Mouse (Mus musculus) E14TG2a.4 (cell line): ENCODE results near the gene Arfgap2.

Experiments used
- H3K27me3 ChIP-seq: 2 replicates; pipeline ENCODE4 v1.6.1; 2014; ENCODE audit warnings: low read length, control low read depth; ENCODE audit not compliant: insufficient read depth
- H3K36me3 ChIP-seq: 2 replicates; pipeline ENCODE4 v1.6.1; 2014; ENCODE audit warnings: low read length, control low read depth; ENCODE audit not compliant: insufficient read depth
- H3K4me1 ChIP-seq: replicated peaks from 2 replicates; pipeline ENCODE4 v1.6.1; 2014; ENCODE audit warnings: low read depth, low read length, control low read depth
- H3K4me3 ChIP-seq: replicated peaks from 2 replicates; pipeline ENCODE4 v1.5.1; 2014; ENCODE audit warnings: mild to moderate bottlenecking, low read length
- H3K9me3 ChIP-seq: 2 replicates; pipeline ENCODE4 v1.6.1; 2014; ENCODE audit warnings: low read length, control low read depth
- CTCF ChIP-seq: conservative IDR thresholded peaks from 2 replicates; pipeline ENCODE4 v1.5.1; 2014; ENCODE audit warnings: low read length
- NANOG ChIP-seq: IDR thresholded peaks from 2 replicates; pipeline ENCODE4 v1.6.1; 2014; ENCODE audit warnings: borderline replicate concordance, low read length, mixed read lengths
- POU5F1 ChIP-seq: IDR thresholded peaks from 2 replicates; pipeline ENCODE4 v1.6.1; 2014; ENCODE audit warnings: low read length, borderline replicate concordance

Arfgap2 gene

GRCm38 (mm10) chr2:91278749-91279371 lies 14.1 kb downstream of the Arfgap2 start:
- H3K4me3 ChIP-seq = no peak overlapping the region
- no peaks in the 10 kb centered on the region for H3K27me3 ChIP-seq
- H3K4me1 ChIP-seq = peaks cover 23% of the 10 kb centered on the region
- H3K36me3 ChIP-seq = peaks cover 46% of the 10 kb centered on the region
- H3K9me3 ChIP-seq = no peaks in the 10 kb centered on the region
- TF ChIP-seq NANOG (no peak), CTCF (peak; percentile 27)

- Histone ChIP-seq H3K9me3 (no peaks in the 10 kb centered on the region), H3K4me1 (peaks cover 23% of the 10 kb centered on the region), H3K36me3 (peaks cover 41% of the 10 kb centered on the region), H3K27me3 (no peaks in the 10 kb centered on the region), H3K4me3 (no peak overlapping the region)
- no peak for TF ChIP-seq CTCF
- TF ChIP-seq NANOG = no peak
Measured at GRCm38 (mm10) chr2:91279372-91279755, 14.6 kb downstream of the Arfgap2 start.

- no peaks in the 10 kb centered on the region for H3K27me3 ChIP-seq
- peaks cover 25% of the 10 kb centered on the region for H3K4me1 ChIP-seq
- H3K36me3 ChIP-seq = peaks cover 21% of the 10 kb centered on the region
- TF ChIP-seq NANOG (no peak), POU5F1 (no peak), CTCF (no peak)
- H3K9me3 ChIP-seq = no peaks in the 10 kb centered on the region
- H3K4me3 ChIP-seq = no peak overlapping the region
Measured at GRCm38 (mm10) chr2:91281366-91281765, 16.6 kb downstream of the Arfgap2 start.

- H3K4me3 ChIP-seq = no peak overlapping the region
- no peak for TF ChIP-seq NANOG
- TF ChIP-seq POU5F1 = no peak
- TF ChIP-seq CTCF = no peak
- H3K27me3 ChIP-seq = no peaks in the 10 kb centered on the region
- H3K4me1 ChIP-seq = peaks cover 24% of the 10 kb centered on the region
- no peaks in the 10 kb centered on the region for H3K36me3 ChIP-seq
- H3K9me3 ChIP-seq = no peaks in the 10 kb centered on the region
Measured at GRCm38 (mm10) chr2:91283972-91284371, 19.2 kb downstream of the Arfgap2 start.

GRCm38 (mm10) chr2:91284375-91285199 lies 19.8 kb downstream of the Arfgap2 start:
- no peaks in the 10 kb centered on the region for H3K27me3 ChIP-seq
- H3K9me3 ChIP-seq = no peaks in the 10 kb centered on the region
- H3K36me3 ChIP-seq = no peaks in the 10 kb centered on the region
- H3K4me3 ChIP-seq = no peak overlapping the region
- no peak for TF ChIP-seq CTCF
- TF ChIP-seq NANOG = no peak
- no peak for TF ChIP-seq POU5F1
- H3K4me1 ChIP-seq = peaks cover 18% of the 10 kb centered on the region

GRCm38 (mm10) chr2:91285885-91286505 lies 21.2 kb downstream of the Arfgap2 start:
- no peak overlapping the region for H3K4me3 ChIP-seq
- TF ChIP-seq CTCF = peak; percentile 85
- TF ChIP-seq POU5F1 = no peak
- no peaks in the 10 kb centered on the region for H3K9me3 ChIP-seq
- H3K4me1 ChIP-seq = peaks cover 21% of the 10 kb centered on the region
- H3K27me3 ChIP-seq = no peaks in the 10 kb centered on the region
- H3K36me3 ChIP-seq = no peaks in the 10 kb centered on the region

GRCm38 (mm10) chr2:91287563-91287962 lies 22.8 kb downstream of the Arfgap2 start:
- H3K4me1 ChIP-seq = peaks cover 16% of the 10 kb centered on the region
- TF ChIP-seq POU5F1 (no peak), CTCF (no peak), NANOG (no peak)
- H3K36me3 ChIP-seq = no peaks in the 10 kb centered on the region
- H3K27me3 ChIP-seq = no peaks in the 10 kb centered on the region
- no peaks in the 10 kb centered on the region for H3K9me3 ChIP-seq
- H3K4me3 ChIP-seq = no peak overlapping the region

- no peaks in the 10 kb centered on the region for H3K27me3 ChIP-seq
- TF ChIP-seq POU5F1 (no peak), NANOG (no peak), CTCF (no peak)
- peak overlapping the region; percentile 50 for H3K4me3 ChIP-seq
- H3K36me3 ChIP-seq = no peaks in the 10 kb centered on the region
- H3K9me3 ChIP-seq = no peaks in the 10 kb centered on the region
- peaks cover 22% of the 10 kb centered on the region for H3K4me1 ChIP-seq
Measured at GRCm38 (mm10) chr2:91291197-91292007, 26.6 kb downstream of the Arfgap2 start.
